Mouse (Mus musculus) forebrain, embryonic 11.5 days (tissue): ENCODE measurements around the gene Pacrg. TPM values are rescaled to one million over a fixed set of nuclear protein-coding genes. Genes with fewer than 3 reads are reported as not detected.

Source experiments
- ATAC-seq: fragments of 200-750 bp; cut with Nextera tagmentation; replicated peaks from 2 replicates; pipeline ENCODE4 v1.8.0; 2017; ENCODE audit warnings: moderate TSS enrichment; ENCODE audit not compliant: low FRiP score
- DNase-seq: peaks from one replicate; pipeline ENCODE4 v3.0.0-alpha.2; 2017; ENCODE audit warnings: low spot score
- H3K27ac ChIP-seq: fragments of 300-500 bp; sonication (generic); 2 replicates; pipeline ENCODE4 v1.5.1; 2014; ENCODE audit warnings: low read depth, low read length
- H3K27me3 ChIP-seq: fragments of 300-500 bp; sonication (generic); 2 replicates; pipeline ENCODE4 v1.6.1; 2014; ENCODE audit warnings: mild to moderate bottlenecking, low read length, mixed read lengths; ENCODE audit not compliant: control insufficient read depth, insufficient read depth
- H3K36me3 ChIP-seq: fragments of 300-500 bp; sonication (generic); 2 replicates; pipeline ENCODE4 v1.6.1; 2014; ENCODE audit warnings: mild to moderate bottlenecking, low read length, moderate library complexity, mixed read lengths; ENCODE audit not compliant: control insufficient read depth, insufficient read depth
- H3K4me1 ChIP-seq: fragments of 300-500 bp; sonication (generic); replicated peaks from 2 replicates; pipeline ENCODE4 v1.6.1; 2014; ENCODE audit warnings: low read length, mixed read lengths; ENCODE audit not compliant: control insufficient read depth, insufficient read depth
- H3K4me2 ChIP-seq: fragments of 300-500 bp; sonication (generic); 2 replicates; pipeline ENCODE4 v1.6.1; 2014; ENCODE audit warnings: low read depth, mild to moderate bottlenecking, low read length, moderate library complexity, mixed read lengths; ENCODE audit not compliant: severe bottlenecking
- H3K4me3 ChIP-seq: fragments of 300-500 bp; sonication (generic); 2 replicates; pipeline ENCODE4 v1.5.1; 2014; ENCODE audit warnings: low read depth, low read length
- H3K9ac ChIP-seq: fragments of 300-500 bp; sonication (generic); 2 replicates; pipeline ENCODE4 v1.6.1; 2014; ENCODE audit warnings: low read length
- H3K9me3 ChIP-seq: fragments of 300-500 bp; sonication (generic); 2 replicates; pipeline ENCODE4 v1.6.1; 2016; ENCODE audit warnings: low read length, mixed read lengths; ENCODE audit not compliant: control insufficient read depth
- WGBS: fragments of 180-500 bp; shearing (Covaris S2); extraction: QIAGEN DNeasy Blood & Tissue Kit; methylation state at CpG from one replicate; pipeline ENCODE4 v1.1.7; 2014; 5-methylcytosine and 5-hydroxymethylcytosine counted together
- polyA plus RNA-seq: library from polyadenylated mRNA; unstranded; fragments of >200 nt; fragmentation: Nextera tagmentation; extraction: Ambion mirVana; gene quantifications from 2 replicates; pipeline ENCODE4 v1.2.1, GENCODE M21; 2014

Pacrg gene
- polyA plus RNA-seq, 1 experiment from 2014 or later: 4.7 TPM

GRCm38 (mm10) chr17:10372001-10372785, 467.9 kb downstream of the Pacrg start:
- no peak for ATAC-seq

GRCm38 (mm10) chr17:10371472-10371871, 468.6 kb downstream of the Pacrg start:
- H3K9me3 ChIP-seq: no peaks in the 10 kb centered on the region
- no peaks in the 10 kb centered on the region for H3K36me3 ChIP-seq
- 88% methylated on average over 8 of the region's 8 CpGs for WGBS
- no peak overlapping the region for H3K9ac ChIP-seq
- H3K4me1 ChIP-seq: peaks cover 6% of the 10 kb centered on the region
- H3K27me3 ChIP-seq: no peaks in the 10 kb centered on the region
- H3K27ac ChIP-seq: no peak overlapping the region
- H3K4me2 ChIP-seq: no peak overlapping the region
- no peak overlapping the region for H3K4me3 ChIP-seq
- no peak for DNase-seq
- ATAC-seq: no peak

More at GRCm38 (mm10) chr17:10372001-10372785, 467.9 kb downstream of the Pacrg start:
- no peak overlapping the region for H3K9ac ChIP-seq
- no peak overlapping the region for H3K4me2 ChIP-seq
- H3K9me3 ChIP-seq: no peaks in the 10 kb centered on the region
- peaks cover 6% of the 10 kb centered on the region for H3K4me1 ChIP-seq
- WGBS: 66% methylated on average over 18 of the region's 18 CpGs
- H3K36me3 ChIP-seq: no peaks in the 10 kb centered on the region
- no peaks in the 10 kb centered on the region for H3K27me3 ChIP-seq
- H3K4me3 ChIP-seq: no peak overlapping the region
- DNase-seq: no peak
- no peak overlapping the region for H3K27ac ChIP-seq

- Histone ChIP-seq H3K9me3 (no peaks in the 10 kb centered on the region), H3K9ac (no peak overlapping the region), H3K4me1 (peaks cover 6% of the 10 kb centered on the region), H3K27ac (no peak overlapping the region), H3K27me3 (no peaks in the 10 kb centered on the region), H3K4me2 (no peak overlapping the region), H3K36me3 (no peaks in the 10 kb centered on the region), H3K4me3 (no peak overlapping the region)
- 81% methylated on average over 8 of the region's 8 CpGs for WGBS
- ATAC-seq (no peak), DNase-seq (no peak)
Measured at GRCm38 (mm10) chr17:10370660-10371130, 469.4 kb downstream of the Pacrg start.

GRCm38 (mm10) chr17:10369961-10370659, 470.0 kb downstream of the Pacrg start:
- no peak for DNase-seq
- H3K4me2 ChIP-seq: no peak overlapping the region
- no peak overlapping the region for H3K27ac ChIP-seq
- no peaks in the 10 kb centered on the region for H3K27me3 ChIP-seq
- H3K9me3 ChIP-seq: no peaks in the 10 kb centered on the region
- WGBS: 85% methylated on average over 13 of the region's 13 CpGs
- H3K4me3 ChIP-seq: no peak overlapping the region
- peaks cover 6% of the 10 kb centered on the region for H3K4me1 ChIP-seq
- H3K36me3 ChIP-seq: no peaks in the 10 kb centered on the region
- ATAC-seq: no peak
- H3K9ac ChIP-seq: no peak overlapping the region

- no peak overlapping the region for H3K4me2 ChIP-seq
- no peaks in the 10 kb centered on the region for H3K36me3 ChIP-seq
- ATAC-seq (no peak), DNase-seq (no peak)
- H3K27me3 ChIP-seq: no peaks in the 10 kb centered on the region
- no peak overlapping the region for H3K27ac ChIP-seq
- H3K9me3 ChIP-seq: no peaks in the 10 kb centered on the region
- 92% methylated on average over 5 of the region's 5 CpGs for WGBS
- no peak overlapping the region for H3K4me3 ChIP-seq
- no peak overlapping the region for H3K9ac ChIP-seq
- H3K4me1 ChIP-seq: no peaks in the 10 kb centered on the region
Measured at GRCm38 (mm10) chr17:10367044-10367443, 473.1 kb downstream of the Pacrg start.

GRCm38 (mm10) chr17:10366577-10366976, 473.5 kb downstream of the Pacrg start:
- no peak for ATAC-seq
- H3K36me3 ChIP-seq: no peaks in the 10 kb centered on the region
- DNase-seq: no peak
- no peaks in the 10 kb centered on the region for H3K27me3 ChIP-seq
- H3K9ac ChIP-seq: no peak overlapping the region
- no peak overlapping the region for H3K4me3 ChIP-seq
- no peaks in the 10 kb centered on the region for H3K4me1 ChIP-seq
- H3K4me2 ChIP-seq: no peak overlapping the region
- WGBS: 82% methylated on average over 4 of the region's 4 CpGs
- H3K9me3 ChIP-seq: no peaks in the 10 kb centered on the region
- H3K27ac ChIP-seq: no peak overlapping the region

GRCm38 (mm10) chr17:10365501-10366482, 474.3 kb downstream of the Pacrg start:
- Histone ChIP-seq H3K4me1 (no peaks in the 10 kb centered on the region), H3K27ac (no peak overlapping the region), H3K4me2 (no peak overlapping the region), H3K9me3 (no peaks in the 10 kb centered on the region), H3K36me3 (no peaks in the 10 kb centered on the region), H3K9ac (no peak overlapping the region), H3K4me3 (no peak overlapping the region), H3K27me3 (no peaks in the 10 kb centered on the region)
- ATAC-seq (no peak), DNase-seq (no peak)
- 75% methylated on average over 13 of the region's 13 CpGs for WGBS

- Histone ChIP-seq H3K9me3 (no peaks in the 10 kb centered on the region), H3K4me2 (no peak overlapping the region), H3K27ac (no peak overlapping the region), H3K4me3 (no peak overlapping the region), H3K36me3 (no peaks in the 10 kb centered on the region), H3K27me3 (no peaks in the 10 kb centered on the region), H3K4me1 (no peaks in the 10 kb centered on the region), H3K9ac (no peak overlapping the region)
- ATAC-seq (no peak), DNase-seq (no peak)
- WGBS: 96% methylated on average over 3 of the region's 3 CpGs
Measured at GRCm38 (mm10) chr17:10363151-10363550, 477.0 kb downstream of the Pacrg start.
